Mouse (Mus musculus) layer of hippocampus, postnatal 25 days (tissue): ENCODE data around the gene Olfr97. TPM values are rescaled to one million over a fixed set of nuclear protein-coding genes. Genes with fewer than 3 reads are reported as not detected.
A peak's percentile ranks its signal among the peaks of the same experiment; 100 is the strongest.

ENCODE experiments used
- DNase-seq, 2 experiments: peaks; one replicate each; pipeline ENCODE4 v3.0.0; 2022; ENCODE audit warnings: mixed read lengths in 2 of 2, low spot score in 1 of 2; ENCODE audit errors: extremely low spot score in 1 of 2
- total RNA-seq, 2 experiments: library from RNA; stranded (reverse); gene quantifications; 2 replicates each; pipeline ENCODE4 v1.2.3; 2021

Olfr97 gene
- total RNA-seq, 2 experiments from 2014 or later: not detected

GRCm38 (mm10) chr17:37196845-37197724 is 40.0 kb downstream of the Olfr97 start:
- DNase-seq: peak; percentile 20 to 22

- DNase-seq: no peak
Measured at GRCm38 (mm10) chr17:37194782-37195181, 42.3 kb downstream of the Olfr97 start.

GRCm38 (mm10) chr17:37193656-37194055 is 43.5 kb downstream of the Olfr97 start, which contains the start of gene Ubd:
TSS of gene Ubd (plus strand) at chr17:37193892.
- no peak for DNase-seq

- DNase-seq: no peak
Measured at GRCm38 (mm10) chr17:37193032-37193431, 44.1 kb downstream of the Olfr97 start.

- DNase-seq: peak in 1 of 2 experiments; percentile 47
Measured at GRCm38 (mm10) chr17:37190711-37191110, 46.4 kb downstream of the Olfr97 start.

- DNase-seq: no peak
Measured at GRCm38 (mm10) chr17:37185474-37185873, 51.7 kb downstream of the Olfr97 start.

Other genes with a start within 250 kb of the Olfr97 start
- 1 to 10 TPM; 1.2 TPM for gene H2-M5, start 247.8 kb downstream of the Olfr97 start, total RNA-seq
- gene Zfp57, start 236.2 kb downstream of the Olfr97 start, total RNA-seq: 10 to 100 TPM; 14.5 to 21.7 TPM
- 100 to 1,000 TPM in 1 of 2 experiments, 10 to 100 TPM in 1; 96.8 to 121 TPM for gene Mog, start 213.9 kb downstream of the Olfr97 start, total RNA-seq
- gene Gabbr1, start 191.4 kb downstream of the Olfr97 start, total RNA-seq: 100 to 1,000 TPM; 706 to 708 TPM
- gene Olfr90, start 148.8 kb downstream of the Olfr97 start, total RNA-seq: under 1 TPM in 1 of 2 experiments, not detected in 1; 0.14 TPM
- not detected for gene Olfr91, start 139.1 kb downstream of the Olfr97 start, total RNA-seq
- gene Olfr92, start 117.2 kb downstream of the Olfr97 start, total RNA-seq: not detected
- gene Olfr93, start 75.8 kb downstream of the Olfr97 start, total RNA-seq: not detected
- gene Ubd, start 43.4 kb downstream of the Olfr97 start, total RNA-seq: not detected
- not detected for gene Olfr94, start 36.3 kb downstream of the Olfr97 start, total RNA-seq
- not detected for gene Olfr95, start 24.2 kb downstream of the Olfr97 start, total RNA-seq
- not detected for gene Olfr96, start 17.2 kb downstream of the Olfr97 start, total RNA-seq
- gene Olfr98, start 26.4 kb upstream of the Olfr97 start, total RNA-seq: not detected
- 1 to 10 TPM; 1.2 to 2.2 TPM for gene H2-M3, start 32.9 kb upstream of the Olfr97 start, total RNA-seq
- not detected for gene Olfr99, start 46.1 kb upstream of the Olfr97 start, total RNA-seq
- not detected for gene Olfr101, start 67.0 kb upstream of the Olfr97 start, total RNA-seq
- gene Olfr102, start 79.7 kb upstream of the Olfr97 start, total RNA-seq: not detected
- not detected for gene Olfr103, start 102.4 kb upstream of the Olfr97 start, total RNA-seq
- not detected for gene Olfr104-ps, start 122.3 kb upstream of the Olfr97 start, total RNA-seq
- gene Olfr105-ps, start 141.7 kb upstream of the Olfr97 start, total RNA-seq: not detected
- gene Olfr106-ps, start 153.1 kb upstream of the Olfr97 start, total RNA-seq: not detected
- gene Olfr107, start 161.9 kb upstream of the Olfr97 start, total RNA-seq: not detected
- not detected for gene Olfr108, start 208.2 kb upstream of the Olfr97 start, total RNA-seq
- gene Olfr109, start 221.6 kb upstream of the Olfr97 start, total RNA-seq: not detected
- not detected for gene H2-M2, start 246.2 kb upstream of the Olfr97 start, total RNA-seq